Mouse (Mus musculus): ENCODE measurements around the gene Hps6. TPM values are rescaled to one million over a fixed set of nuclear protein-coding genes. Genes with fewer than 3 reads are reported as not detected.

Hps6 gene
- total RNA-seq, 1 experiment from 2014 or later: 10.7 TPM

DNA sequence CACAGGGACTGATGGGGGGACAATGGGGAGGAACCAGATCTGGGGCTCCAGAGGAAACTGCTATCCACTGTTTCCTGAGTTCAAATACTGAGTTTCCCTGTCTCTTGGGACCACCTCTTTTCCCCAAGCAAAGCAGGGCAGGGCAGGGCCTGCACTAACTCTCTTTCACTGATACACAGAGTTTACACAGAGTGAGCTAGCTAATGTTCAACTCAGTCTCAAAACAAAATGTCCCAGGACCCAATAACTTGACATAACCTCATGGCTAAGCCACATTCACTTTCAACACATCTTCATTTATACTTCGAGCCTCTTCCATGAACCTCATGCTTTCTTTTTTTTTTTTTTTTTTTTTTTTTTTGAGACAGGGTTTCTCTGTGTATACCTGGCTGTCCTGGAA, 26.3 kb downstream of the Hps6 start:
- DNase-seq: no peak

DNA sequence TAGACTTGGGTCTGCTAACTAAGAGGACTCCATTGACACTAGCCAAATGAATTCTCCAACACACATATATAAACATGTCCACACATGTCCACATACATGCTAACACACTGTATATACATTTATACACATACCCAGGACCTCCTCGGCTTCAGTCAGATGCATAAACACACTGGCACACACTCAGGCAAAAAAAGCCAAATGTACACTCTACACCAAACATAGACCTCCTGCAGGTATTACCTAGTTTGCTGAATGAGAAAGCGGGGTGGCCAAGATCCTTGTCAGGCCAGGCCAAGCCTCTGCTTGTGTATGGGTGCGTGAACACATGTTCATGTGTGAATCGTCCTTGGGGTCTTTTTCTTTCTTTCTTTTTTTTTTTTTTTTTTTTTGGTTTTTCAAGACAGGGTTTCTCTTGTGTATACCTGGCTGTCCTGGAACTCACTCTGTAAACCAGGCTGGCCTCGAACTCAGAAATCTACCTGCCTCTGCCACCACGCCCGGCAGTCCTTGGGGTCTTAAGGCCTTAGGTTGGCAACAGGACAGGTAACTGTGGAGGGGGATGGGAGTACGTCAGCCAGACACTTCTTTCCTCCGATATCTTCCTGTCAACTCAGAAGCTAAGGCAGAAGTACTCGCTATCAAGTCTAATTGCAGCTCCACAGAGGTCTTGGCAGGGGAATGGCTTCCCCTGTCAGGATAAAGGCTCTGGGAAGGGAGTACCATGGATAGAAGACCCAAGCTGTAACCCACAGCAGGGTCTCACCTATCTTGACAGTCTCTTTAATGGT, 27.1 kb downstream of the Hps6 start:
- no peak for DNase-seq

- no peak for DNase-seq
Observed at GRCm38 (mm10) chr19:46031689-46032432, 28.6 kb downstream of the Hps6 start.

GRCm38 (mm10) chr19:46032731-46033510, 29.6 kb downstream of the Hps6 start:
- DNase-seq: no peak

DNA sequence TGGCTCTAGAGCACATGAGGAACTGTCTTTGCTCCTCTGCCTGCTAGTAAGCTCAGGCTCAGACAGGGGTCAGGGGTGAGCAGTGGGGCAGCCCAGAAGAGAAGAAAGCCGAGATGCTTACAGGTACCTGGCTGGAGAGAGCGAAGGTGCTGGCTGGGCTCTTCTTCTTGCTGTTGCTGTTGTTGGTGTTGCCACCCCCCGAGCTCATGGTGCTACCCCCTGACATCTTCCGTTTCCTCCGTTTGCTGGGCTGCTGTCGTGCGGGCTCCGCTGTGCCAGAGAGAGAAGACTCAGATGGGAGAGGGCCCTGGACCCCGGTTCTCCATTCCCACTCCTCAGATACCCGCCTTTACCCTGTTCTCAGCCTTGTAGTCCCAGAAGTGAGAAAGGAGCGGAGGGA, 30.6 kb downstream of the Hps6 start:
- no peak for DNase-seq

GRCm38 (mm10) chr19:46035971-46036370, 32.7 kb downstream of the Hps6 start:
- DNase-seq: no peak

GRCm38 (mm10) chr19:46036477-46037242, 33.4 kb downstream of the Hps6 start:
- peak; percentile 55 for DNase-seq

DNA sequence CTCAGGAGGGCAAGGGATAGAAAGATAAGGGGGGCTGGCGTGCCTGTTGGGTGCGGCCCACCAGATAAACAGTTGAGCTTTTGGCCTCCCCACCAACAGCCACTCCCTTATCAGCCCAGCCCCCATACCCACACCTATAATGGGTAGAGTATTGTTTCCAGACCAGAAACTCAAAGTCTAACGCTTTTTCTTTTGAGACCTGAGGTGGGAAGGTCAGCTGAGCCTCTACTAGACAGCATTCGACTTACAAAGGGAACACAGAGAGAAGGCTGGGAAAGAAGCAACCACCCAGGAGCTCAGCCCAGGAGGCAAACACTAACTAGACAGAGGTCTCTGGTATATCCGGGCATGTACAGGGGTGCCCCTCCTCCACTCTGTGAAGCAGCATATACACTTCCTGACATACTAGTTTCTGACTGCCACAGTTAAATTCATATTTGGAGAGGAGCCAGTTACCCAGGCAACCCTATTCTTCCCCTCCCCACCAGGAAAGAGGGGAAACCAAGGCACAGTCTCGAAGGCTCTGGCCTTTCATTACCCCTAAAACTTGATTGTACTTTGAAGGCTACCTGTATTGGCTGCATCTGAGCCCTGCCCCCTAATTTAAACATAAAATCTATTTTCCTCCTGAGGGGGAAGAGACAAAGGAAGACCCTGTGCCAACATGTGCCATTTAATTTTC, 34.1 kb downstream of the Hps6 start:
- no peak for DNase-seq

GRCm38 (mm10) chr19:46037925-46038850, 34.9 kb downstream of the Hps6 start:
- no peak for DNase-seq

- peak; percentile 54 for DNase-seq
Observed at GRCm38 (mm10) chr19:46038851-46039260, 35.5 kb downstream of the Hps6 start.

DNA sequence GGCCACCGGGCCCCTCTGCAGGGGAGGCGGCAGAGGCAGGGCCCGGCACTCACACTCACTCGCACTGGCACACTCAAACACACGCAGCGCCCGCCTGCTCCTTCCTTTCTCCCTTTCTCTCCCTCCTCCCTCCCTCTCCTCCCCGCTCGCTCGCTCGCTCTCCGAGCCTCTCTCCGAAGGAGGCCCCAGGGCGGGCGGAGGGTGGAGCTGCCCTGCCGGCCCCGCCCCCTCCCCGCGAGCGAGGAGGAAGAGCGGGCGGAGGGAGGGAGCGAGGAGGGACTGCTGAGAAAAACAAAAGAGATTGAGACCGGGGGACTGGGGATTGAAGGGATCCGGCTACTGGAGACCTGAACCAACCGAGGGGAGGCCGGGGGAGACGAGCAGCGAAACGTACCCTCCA, 36.2 kb downstream of the Hps6 start:
- peak; percentile 96 for DNase-seq

- DNase-seq: no peak
Observed at GRCm38 (mm10) chr19:46040149-46040902, 37.0 kb downstream of the Hps6 start.

- DNase-seq: no peak
Observed at GRCm38 (mm10) chr19:46041299-46041932, 38.1 kb downstream of the Hps6 start.

DNA sequence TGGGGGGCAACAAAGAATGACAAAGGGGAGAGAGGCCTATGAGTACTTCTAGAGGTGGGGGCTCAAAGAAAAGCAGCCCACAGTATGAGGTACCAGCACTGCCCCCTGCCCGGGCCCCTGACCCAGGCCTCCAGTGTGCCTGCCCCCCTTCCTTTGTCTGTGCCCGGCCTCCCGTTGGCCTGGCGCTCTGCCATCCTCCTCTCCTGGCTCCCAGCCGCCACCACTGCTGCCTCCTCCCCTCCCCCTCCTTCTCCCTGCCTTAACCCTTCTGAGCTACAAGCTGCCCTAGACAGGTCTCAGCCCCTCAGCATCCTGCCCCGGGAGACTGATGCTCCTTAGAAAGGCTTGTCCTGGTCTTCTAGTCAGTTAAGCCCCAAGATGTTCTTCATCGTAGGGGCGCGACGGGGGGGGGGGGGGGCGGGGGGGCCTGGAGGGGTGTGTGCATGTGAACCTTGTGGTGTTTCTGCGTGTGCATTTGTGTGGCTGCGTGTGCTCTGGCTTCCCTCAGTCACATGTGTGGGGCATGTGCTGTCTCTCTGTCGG, 38.7 kb downstream of the Hps6 start:
- DNase-seq: peak; percentile 96

GRCm38 (mm10) chr19:46042476-46043011, 39.2 kb downstream of the Hps6 start:
- peak; percentile 70 for DNase-seq

DNA sequence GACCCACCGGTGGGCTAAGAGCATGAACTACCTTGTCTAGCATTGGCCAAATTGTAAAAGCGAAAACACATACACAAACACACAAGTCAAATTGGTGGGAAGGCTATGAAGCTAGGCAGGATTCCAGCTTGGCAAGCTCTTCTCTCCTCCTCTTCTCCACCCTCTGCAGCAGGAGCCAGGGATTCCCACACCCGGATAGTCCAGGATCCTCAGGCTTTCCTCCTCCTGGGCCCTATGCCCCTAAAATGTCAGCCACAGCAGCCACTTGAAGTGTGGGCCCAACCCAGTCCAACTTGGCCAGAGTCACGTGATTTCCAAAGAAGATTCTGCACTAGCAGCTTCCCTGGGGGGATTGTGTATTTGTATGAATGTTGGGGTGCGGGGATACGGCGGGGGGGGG, 40.1 kb downstream of the Hps6 start:
- no peak for DNase-seq

DNA sequence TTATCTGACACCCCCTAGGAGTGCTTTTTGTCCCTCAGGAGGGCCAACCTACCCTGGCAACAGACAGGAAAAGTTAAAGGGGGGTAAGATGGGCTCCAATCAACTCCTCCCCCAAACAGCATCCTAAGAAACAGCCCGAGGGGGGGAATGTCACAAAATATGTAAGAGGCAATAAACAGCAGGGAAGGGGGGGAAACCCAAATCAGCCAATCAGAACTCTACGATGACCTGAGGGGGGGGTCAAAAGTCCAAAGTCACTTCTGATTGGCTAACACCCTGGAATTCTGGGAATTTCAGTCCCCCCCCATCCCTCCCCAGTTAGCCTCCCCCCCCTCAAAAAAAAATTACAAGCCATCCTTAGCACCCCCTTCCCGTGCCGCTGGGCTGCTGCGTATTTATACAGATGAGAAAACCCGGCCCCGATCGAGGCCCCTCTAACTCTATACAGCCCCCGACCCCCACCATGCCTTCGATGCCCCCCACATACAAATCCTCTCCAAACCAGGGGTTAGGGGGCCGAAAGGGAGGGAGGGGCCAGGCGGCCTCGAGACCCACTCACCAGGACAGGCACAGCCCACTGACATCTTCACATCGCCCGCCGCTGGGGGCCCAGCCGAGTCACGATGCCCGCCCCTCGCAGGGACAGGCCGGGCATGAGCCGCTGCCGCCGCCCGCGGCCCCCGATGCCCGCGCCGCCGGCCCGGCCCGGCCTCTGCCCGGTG, 41.1 kb downstream of the Hps6 start, which contains the start of gene Pprc1:
Gene Pprc1, plus strand, starts transcription at position 616 of the 722 bp plus-strand sequence.
- DNase-seq: peak; percentile 79

Data from adrenal gland, postnatal 14 days (tissue).